Mouse (Mus musculus) forebrain, embryonic 11.5 days (tissue): ENCODE measurements around the gene Arhgef11. TPM values are rescaled to one million over a fixed set of nuclear protein-coding genes. Genes with fewer than 3 reads are reported as not detected.

Experiments used
- ATAC-seq: fragments of 200-750 bp; cut with Nextera tagmentation; replicated peaks from 2 replicates; pipeline ENCODE4 v1.8.0; 2017; ENCODE audit warnings: moderate TSS enrichment; ENCODE audit not compliant: low FRiP score
- DNase-seq: peaks from one replicate; pipeline ENCODE4 v3.0.0-alpha.2; 2017; ENCODE audit warnings: low spot score
- H3K27ac ChIP-seq: fragments of 300-500 bp; sonication (generic); 2 replicates; pipeline ENCODE4 v1.5.1; 2014; ENCODE audit warnings: low read depth, low read length
- H3K27me3 ChIP-seq: fragments of 300-500 bp; sonication (generic); 2 replicates; pipeline ENCODE4 v1.6.1; 2014; ENCODE audit warnings: mild to moderate bottlenecking, low read length, mixed read lengths; ENCODE audit not compliant: control insufficient read depth, insufficient read depth
- H3K36me3 ChIP-seq: fragments of 300-500 bp; sonication (generic); 2 replicates; pipeline ENCODE4 v1.6.1; 2014; ENCODE audit warnings: mild to moderate bottlenecking, low read length, moderate library complexity, mixed read lengths; ENCODE audit not compliant: control insufficient read depth, insufficient read depth
- H3K4me1 ChIP-seq: fragments of 300-500 bp; sonication (generic); replicated peaks from 2 replicates; pipeline ENCODE4 v1.6.1; 2014; ENCODE audit warnings: low read length, mixed read lengths; ENCODE audit not compliant: control insufficient read depth, insufficient read depth
- H3K4me2 ChIP-seq: fragments of 300-500 bp; sonication (generic); 2 replicates; pipeline ENCODE4 v1.6.1; 2014; ENCODE audit warnings: low read depth, mild to moderate bottlenecking, low read length, moderate library complexity, mixed read lengths; ENCODE audit not compliant: severe bottlenecking
- H3K4me3 ChIP-seq: fragments of 300-500 bp; sonication (generic); 2 replicates; pipeline ENCODE4 v1.5.1; 2014; ENCODE audit warnings: low read depth, low read length
- H3K9ac ChIP-seq: fragments of 300-500 bp; sonication (generic); 2 replicates; pipeline ENCODE4 v1.6.1; 2014; ENCODE audit warnings: low read length
- H3K9me3 ChIP-seq: fragments of 300-500 bp; sonication (generic); 2 replicates; pipeline ENCODE4 v1.6.1; 2016; ENCODE audit warnings: low read length, mixed read lengths; ENCODE audit not compliant: control insufficient read depth
- WGBS: fragments of 180-500 bp; shearing (Covaris S2); extraction: QIAGEN DNeasy Blood & Tissue Kit; methylation state at CpG from one replicate; pipeline ENCODE4 v1.1.7; 2014; 5-methylcytosine and 5-hydroxymethylcytosine counted together
- polyA plus RNA-seq: library from polyadenylated mRNA; unstranded; fragments of >200 nt; fragmentation: Nextera tagmentation; extraction: Ambion mirVana; gene quantifications from 2 replicates; pipeline ENCODE4 v1.2.1, GENCODE M21; 2014

Arhgef11 gene
- polyA plus RNA-seq, 1 experiment from 2014 or later: 20.1 TPM

DNA sequence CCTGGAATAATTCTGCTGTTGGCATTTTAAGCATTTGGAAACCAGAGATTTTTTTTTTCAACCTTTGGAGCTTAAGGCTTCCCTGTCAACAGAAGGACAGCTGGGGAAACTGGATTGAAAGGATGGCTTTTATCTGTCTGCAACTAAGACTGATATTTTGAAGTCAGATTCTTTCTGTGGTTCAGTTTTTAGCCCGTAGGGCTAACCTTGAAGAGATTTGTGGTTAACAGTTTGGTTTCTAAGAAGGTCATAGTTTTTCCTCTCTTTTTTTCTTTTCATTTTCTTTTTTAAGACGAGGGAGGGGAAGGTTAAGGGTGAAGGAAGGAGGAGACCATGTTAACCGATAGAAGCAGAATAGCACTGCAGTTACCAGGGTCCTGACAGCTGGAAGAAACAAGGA, 881 bp downstream of the Arhgef11 start:
- H3K36me3 ChIP-seq: no peaks in the 10 kb centered on the region
- no peak for DNase-seq
- peak overlapping the region; percentile 78 for H3K4me2 ChIP-seq
- no peak overlapping the region for H3K27ac ChIP-seq
- H3K9ac ChIP-seq: peak overlapping the region; percentile 87
- H3K4me1 ChIP-seq: peaks cover 21% of the 10 kb centered on the region
- 17% methylated on average over 3 of the region's 3 CpGs for WGBS
- no peak for ATAC-seq
- H3K4me3 ChIP-seq: peak overlapping the region; percentile 78
- no peaks in the 10 kb centered on the region for H3K27me3 ChIP-seq
- H3K9me3 ChIP-seq: no peaks in the 10 kb centered on the region

GRCm38 (mm10) chr3:87618981-87619710, 1.8 kb downstream of the Arhgef11 start:
- Histone ChIP-seq H3K27me3 (no peaks in the 10 kb centered on the region), H3K4me1 (peaks cover 21% of the 10 kb centered on the region), H3K4me2 (peak overlapping the region; percentile 78), H3K27ac (no peak overlapping the region), H3K36me3 (no peaks in the 10 kb centered on the region), H3K9me3 (no peaks in the 10 kb centered on the region), H3K9ac (peak overlapping the region; percentile 87), H3K4me3 (peak overlapping the region; percentile 78)
- WGBS: 60% methylated on average over 5 of the region's 5 CpGs
- ATAC-seq (no peak), DNase-seq (no peak)

DNA sequence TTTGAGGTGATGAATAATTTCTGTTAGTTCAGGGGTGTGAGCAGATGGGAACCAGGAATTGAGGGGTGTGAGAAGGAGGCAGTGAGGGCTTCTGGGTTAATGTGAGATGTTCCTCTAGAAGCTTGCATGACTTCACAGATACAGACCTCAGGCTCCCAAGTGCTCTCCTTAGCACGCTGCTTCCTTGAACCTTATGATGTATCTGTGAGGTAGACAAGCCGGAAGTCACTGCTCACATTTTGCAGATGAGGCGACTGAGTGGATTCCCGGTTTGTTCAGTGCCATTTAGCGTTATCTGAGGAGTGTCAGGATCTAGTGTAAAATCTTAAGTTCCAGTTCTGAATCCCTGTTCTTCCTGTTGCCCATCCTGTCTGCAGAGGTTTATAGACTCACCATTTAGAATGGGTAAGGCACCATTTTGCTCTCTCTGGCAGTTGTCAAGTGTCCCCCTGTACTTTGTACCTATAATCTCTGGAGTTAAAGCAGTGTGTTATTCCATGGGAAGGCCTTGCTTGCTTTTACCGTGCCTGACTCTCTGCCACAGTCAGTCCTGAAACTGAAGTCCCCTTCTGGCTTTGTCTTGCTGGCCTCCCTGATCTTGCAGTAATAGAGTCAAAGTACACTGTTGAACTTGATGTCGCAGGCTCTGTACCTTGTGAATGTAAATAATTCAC, 3.0 kb downstream of the Arhgef11 start:
- Histone ChIP-seq H3K9me3 (no peaks in the 10 kb centered on the region), H3K4me1 (peaks cover 21% of the 10 kb centered on the region), H3K27me3 (no peaks in the 10 kb centered on the region), H3K36me3 (no peaks in the 10 kb centered on the region), H3K9ac (peak overlapping the region; percentile 24), H3K4me2 (peak overlapping the region; percentile 78), H3K27ac (no peak overlapping the region), H3K4me3 (peak overlapping the region; percentile 78)
- ATAC-seq: no peak
- no peak for DNase-seq
- WGBS: 75% methylated on average over 7 of the region's 7 CpGs

DNA sequence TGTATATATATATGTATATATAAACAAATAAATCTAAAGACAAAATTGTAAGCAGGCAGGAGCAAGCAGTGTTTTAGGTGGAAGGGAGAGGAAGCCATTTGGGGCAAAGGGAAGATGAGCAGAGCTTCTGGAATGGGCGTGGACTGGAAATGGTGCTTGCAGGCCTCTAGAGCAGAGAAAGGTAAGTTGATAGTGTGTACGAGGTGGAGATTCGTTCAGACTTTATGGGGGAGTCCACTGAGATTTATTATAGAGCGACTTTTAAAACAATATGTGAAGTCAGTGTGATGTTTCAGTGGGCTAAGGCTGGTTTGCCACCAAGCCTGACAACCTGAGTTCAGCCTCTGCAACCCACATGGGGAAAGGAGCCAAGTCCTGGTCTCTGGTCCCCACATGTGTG, 7.5 kb downstream of the Arhgef11 start:
- Histone ChIP-seq H3K9me3 (no peaks in the 10 kb centered on the region), H3K9ac (no peak overlapping the region), H3K27me3 (no peaks in the 10 kb centered on the region), H3K4me3 (no peak overlapping the region), H3K4me2 (no peak overlapping the region), H3K36me3 (no peaks in the 10 kb centered on the region), H3K27ac (no peak overlapping the region), H3K4me1 (peaks cover 10% of the 10 kb centered on the region)
- ATAC-seq: no peak
- 89% methylated on average over 4 of the region's 4 CpGs for WGBS
- no peak for DNase-seq

- no peaks in the 10 kb centered on the region for H3K4me1 ChIP-seq
- no peak overlapping the region for H3K27ac ChIP-seq
- 94% methylated on average over 9 of the region's 9 CpGs for WGBS
- DNase-seq (no peak), ATAC-seq (no peak)
- no peak overlapping the region for H3K9ac ChIP-seq
- H3K27me3 ChIP-seq: no peaks in the 10 kb centered on the region
- no peak overlapping the region for H3K4me3 ChIP-seq
- no peaks in the 10 kb centered on the region for H3K9me3 ChIP-seq
- H3K4me2 ChIP-seq: no peak overlapping the region
- H3K36me3 ChIP-seq: no peaks in the 10 kb centered on the region
These were observed 13.5 kb downstream of the Arhgef11 start for GRCm38 (mm10) chr3:87630899-87631298.

DNA sequence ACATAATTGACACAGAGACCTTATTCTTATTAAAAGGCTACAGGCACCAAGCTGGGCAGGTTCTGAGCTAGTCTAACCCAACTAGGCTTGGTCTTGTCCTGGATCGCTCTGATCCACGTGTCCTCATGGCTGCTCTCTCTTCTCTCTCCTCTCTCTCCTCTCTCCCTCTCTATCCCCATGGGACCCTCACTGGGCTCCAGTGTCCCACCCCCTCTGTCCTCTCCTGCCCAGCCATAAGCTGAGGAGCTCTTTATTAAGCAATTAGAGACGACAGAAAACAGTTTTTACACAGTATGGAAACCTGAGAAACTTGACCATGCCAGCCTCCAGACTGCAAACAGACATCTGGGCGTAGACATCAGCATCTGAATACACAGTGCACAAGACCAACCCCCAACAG, 14.0 kb downstream of the Arhgef11 start:
- Histone ChIP-seq H3K4me3 (no peak overlapping the region), H3K4me2 (no peak overlapping the region), H3K9me3 (no peaks in the 10 kb centered on the region), H3K4me1 (no peaks in the 10 kb centered on the region), H3K9ac (no peak overlapping the region), H3K36me3 (no peaks in the 10 kb centered on the region), H3K27ac (no peak overlapping the region), H3K27me3 (no peaks in the 10 kb centered on the region)
- DNase-seq (no peak), ATAC-seq (no peak)
- WGBS: 85% methylated on average over 4 of the region's 4 CpGs

DNA sequence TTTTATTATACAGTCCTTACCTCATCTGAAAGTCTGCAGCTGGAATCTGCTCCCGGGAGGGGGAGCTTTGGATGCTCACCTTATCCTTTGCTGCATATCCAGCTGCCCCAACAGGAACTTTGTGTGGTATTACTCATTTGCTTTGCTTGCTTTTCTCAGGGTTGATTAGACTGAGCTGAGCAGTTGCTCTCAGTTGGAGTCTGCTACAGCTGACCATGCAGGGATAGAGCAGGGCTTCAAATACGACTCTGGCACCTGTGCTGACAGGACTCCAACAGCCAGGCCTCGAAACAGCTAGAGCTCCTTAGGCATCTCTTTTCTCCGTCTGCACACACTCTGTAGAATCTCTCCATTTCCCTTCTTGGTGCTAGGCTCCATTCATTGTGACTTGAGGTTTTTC, 18.2 kb downstream of the Arhgef11 start:
- Histone ChIP-seq H3K36me3 (no peaks in the 10 kb centered on the region), H3K9ac (no peak overlapping the region), H3K27me3 (no peaks in the 10 kb centered on the region), H3K9me3 (no peaks in the 10 kb centered on the region), H3K27ac (no peak overlapping the region), H3K4me3 (no peak overlapping the region), H3K4me1 (no peaks in the 10 kb centered on the region), H3K4me2 (no peak overlapping the region)
- no peak for ATAC-seq
- WGBS: 60% methylated on average over 4 of the region's 4 CpGs
- DNase-seq: no peak

DNA sequence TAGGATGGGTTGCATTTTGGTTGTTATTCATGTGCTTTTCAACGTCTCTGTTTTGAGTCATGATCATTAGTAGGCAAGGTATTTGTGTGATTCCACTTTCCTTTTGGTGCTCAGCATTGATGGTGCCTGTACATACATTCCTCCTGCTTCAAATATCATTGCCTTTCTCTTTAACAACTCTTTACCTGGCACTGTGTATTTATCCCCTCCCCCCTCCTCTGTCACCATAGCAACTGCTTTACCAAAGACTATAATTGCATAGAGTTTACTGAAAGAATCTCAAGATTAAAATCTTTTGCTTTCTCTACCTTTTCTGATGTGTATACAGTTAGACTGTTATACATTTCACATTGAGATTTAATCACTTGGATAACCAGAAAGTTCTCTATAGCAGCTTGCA, 26.1 kb downstream of the Arhgef11 start:
- Histone ChIP-seq H3K27me3 (no peaks in the 10 kb centered on the region), H3K36me3 (no peaks in the 10 kb centered on the region), H3K9ac (no peak overlapping the region), H3K27ac (no peak overlapping the region), H3K4me2 (no peak overlapping the region), H3K4me3 (no peak overlapping the region), H3K9me3 (no peaks in the 10 kb centered on the region), H3K4me1 (no peaks in the 10 kb centered on the region)
- WGBS: 74% methylated on average over 1 of the region's 1 CpGs
- no peak for ATAC-seq
- DNase-seq: no peak

GRCm38 (mm10) chr3:87646174-87646573, 28.8 kb downstream of the Arhgef11 start:
- Histone ChIP-seq H3K36me3 (no peaks in the 10 kb centered on the region), H3K4me1 (no peaks in the 10 kb centered on the region)
- 92% methylated on average over 1 of the region's 1 CpGs for WGBS

More at GRCm38 (mm10) chr3:87646174-87646573, 28.8 kb downstream of the Arhgef11 start:
- no peak overlapping the region for H3K4me2 ChIP-seq
- H3K27me3 ChIP-seq: no peaks in the 10 kb centered on the region
- DNase-seq (no peak), ATAC-seq (no peak)
- H3K9ac ChIP-seq: no peak overlapping the region
- no peak overlapping the region for H3K4me3 ChIP-seq
- no peak overlapping the region for H3K27ac ChIP-seq
- H3K9me3 ChIP-seq: no peaks in the 10 kb centered on the region
